Mouse (Mus musculus) spleen, adult 2 months (tissue): Measurements from ENCODE around the gene Thoc5.

Experiments used
- CTCF ChIP-seq: fragments of 200-500 bp; IDR thresholded peaks from 2 replicates; pipeline ENCODE4 v1.5.1; 2011; ENCODE audit warnings: mild to moderate bottlenecking, inconsistent platforms; ENCODE audit not compliant: insufficient read depth, insufficient read length, insufficient replicate concordance; ENCODE audit errors: extremely low read depth
- POLR2A ChIP-seq: fragments of 200-500 bp; IDR thresholded peaks from 2 replicates; pipeline ENCODE4 v1.6.1; 2011; ENCODE audit warnings: low read depth, low read length, inconsistent platforms

GRCm38 (mm10) chr11:4906231-4906630 is 11.1 kb downstream of the Thoc5 start:
- TF ChIP-seq CTCF = no peak
- TF ChIP-seq POLR2A = no peak
